Comparison of ENCODE assay signal across 9 mouse cellular contexts in genomic region chr8:123255170-123255569, GRCm38 (mm10). TPM values are rescaled to one million over a fixed set of nuclear protein-coding genes. Genes with fewer than 3 reads are reported as not detected.
DNase-seq lines count a peak whose midpoint lies in the region; ATAC-seq lines count a peak whose summit lies in the region.
"Had no signal": no experiment of that assay in that cellular context is flagged by ENCODE, and none has a peak within 500 bp of the region (broad histone marks: within the 10 kb centered on the region; RNA-seq: fewer than 3 reads in every experiment).

No protein-coding gene starts in this region.

- peaks cover 66% of the 10 kb centered on the region for H3K36me3 ChIP-seq in heart, embryonic 14.5 days (ENCODE audit: control insufficient read depth, insufficient read depth, low read length)
- H3K36me3 ChIP-seq in hindbrain, embryonic 15.5 days: peaks cover 43% of the 10 kb centered on the region
- peaks cover 62% of the 10 kb centered on the region for H3K36me3 ChIP-seq in midbrain, embryonic 13.5 days

- WGBS in heart, embryonic 14.5 days: 61% methylated on average over 6 of the region's 6 CpGs
- WGBS in hindbrain, embryonic 15.5 days: 71% methylated on average over 6 of the region's 6 CpGs
- whole genome bisulfite sequencing in midbrain, embryonic 13.5 days: 66% methylated on average over 6 of the region's 6 CpGs

- H3K4me1 ChIP-seq in heart, embryonic 14.5 days (ENCODE audit: control insufficient read depth in 2 of 2, insufficient read depth in 2 of 2, low read length in 2 of 2): peaks cover 9 to 21% of the 10 kb centered on the region in 2 experiments
- peaks cover 32% of the 10 kb centered on the region for H3K4me1 ChIP-seq in hindbrain, embryonic 15.5 days (replicated peaks)
- peaks cover 36% of the 10 kb centered on the region for H3K4me1 ChIP-seq in midbrain, embryonic 13.5 days (replicated peaks)

- no peak for DNase-seq in heart, postnatal 36 days
- DNase-seq in MN1 (ENCODE audit: low spot score): peak; percentile 74
- no peak for DNase-seq in urinary bladder, postnatal 14 days (ENCODE audit: low spot score)
- no peak for DNase-seq in right cerebral cortex, postnatal 4 days
- no peak for DNase-seq in adrenal gland, postnatal 25 days

- peak overlapping the region; percentile 90 for H3K4me2 ChIP-seq in heart, embryonic 14.5 days (ENCODE audit: low read length)
- peak overlapping the region; percentile 92 for H3K4me2 ChIP-seq in hindbrain, embryonic 15.5 days
- H3K4me2 ChIP-seq in midbrain, embryonic 13.5 days (replicated peaks): peak overlapping the region; percentile 99

- no peak overlapping the region for H3K27ac ChIP-seq in heart, embryonic 14.5 days (replicated peaks in 1 of 2; ENCODE audit: control insufficient read depth in 1 of 2, insufficient read depth in 1 of 2, low read depth in 2 of 2, low read length in 2 of 2)
- no peak overlapping the region for H3K27ac ChIP-seq in hindbrain, embryonic 15.5 days (replicated peaks)
- no peak overlapping the region for H3K27ac ChIP-seq in midbrain, embryonic 13.5 days

- no peaks in the 10 kb centered on the region for H3K27me3 ChIP-seq in heart, embryonic 14.5 days (ENCODE audit: control insufficient read depth, insufficient read depth, low read length)
- no peaks in the 10 kb centered on the region for H3K27me3 ChIP-seq in hindbrain, embryonic 15.5 days
- H3K27me3 ChIP-seq in midbrain, embryonic 13.5 days: no peaks in the 10 kb centered on the region
- H3K27me3 ChIP-seq: Patski had no signal

- H3K9me3 ChIP-seq in heart, embryonic 14.5 days (ENCODE audit: control insufficient read depth, low read length): no peaks in the 10 kb centered on the region
- H3K9me3 ChIP-seq in hindbrain, embryonic 15.5 days: no peaks in the 10 kb centered on the region
- no peaks in the 10 kb centered on the region for H3K9me3 ChIP-seq in midbrain, embryonic 13.5 days

- ATAC-seq in heart, embryonic 14.5 days (ENCODE audit: insufficient number of reproducible peaks, insufficient read depth, low FRiP score, low read depth): no peak
- ATAC-seq in hindbrain, embryonic 15.5 days (ENCODE audit: low FRiP score, low read depth): no peak
- ATAC-seq in midbrain, embryonic 13.5 days: no peak

- peak overlapping the region; percentile 96 for H3K9ac ChIP-seq in heart, embryonic 14.5 days (ENCODE audit: low read length)
- peak overlapping the region; percentile 90 for H3K9ac ChIP-seq in hindbrain, embryonic 15.5 days
- H3K9ac ChIP-seq in midbrain, embryonic 13.5 days (replicated peaks): peak overlapping the region; percentile 96

- intact Hi-C loops in heart, postnatal 36 days (cut with DNase I): no loop called here

- peak overlapping the region; percentile 75 to 87 for H3K4me3 ChIP-seq in heart, embryonic 14.5 days (ENCODE audit: control insufficient read depth in 1 of 2, insufficient read depth in 1 of 2, low read depth in 1 of 2, low read length in 2 of 2)
- H3K4me3 ChIP-seq in hindbrain, embryonic 15.5 days: peak overlapping the region; percentile 84
- peak overlapping the region; percentile 99 for H3K4me3 ChIP-seq in midbrain, embryonic 13.5 days (replicated peaks)

RNA-seq across cellular contexts. Expression of gene Vps9d1, which starts 1.0 kb away (rescaled TPM):
- 20.5 and 21.1 TPM in 2 replicates for polyA plus RNA-seq in heart, embryonic 14.5 days (2014; fragmentation: Nextera tagmentation; extraction: Ambion mirVana)
- total RNA-seq in heart, postnatal 36 days (2021): 10 to 100 TPM; 21.8 to 26.5 TPM
- polyA plus RNA-seq in hindbrain, embryonic 15.5 days (2015; fragmentation: Nextera tagmentation; extraction: Ambion mirVana): 58.8 and 66.6 TPM in 2 replicates
- polyA plus RNA-seq in midbrain, embryonic 13.5 days (2015; fragmentation: Nextera tagmentation; extraction: Ambion mirVana): 51.5 and 53.4 TPM in 2 replicates
- total RNA-seq in adrenal gland, postnatal 25 days (2021): 25.2 and 36.7 TPM in 2 replicates

RNA-seq across cellular contexts. Expression of gene Zfp276, which starts 1.2 kb away (rescaled TPM):
- 13.0 and 15.5 TPM in 2 replicates for polyA plus RNA-seq in heart, embryonic 14.5 days (2014; fragmentation: Nextera tagmentation; extraction: Ambion mirVana)
- 10 to 100 TPM in 1 of 2 experiments, 1 to 10 TPM in 1; 9.4 to 10.8 TPM for total RNA-seq in heart, postnatal 36 days (2021)
- 24.7 and 25.2 TPM in 2 replicates for polyA plus RNA-seq in hindbrain, embryonic 15.5 days (2015; fragmentation: Nextera tagmentation; extraction: Ambion mirVana)
- 23.6 and 26.3 TPM in 2 replicates for polyA plus RNA-seq in midbrain, embryonic 13.5 days (2015; fragmentation: Nextera tagmentation; extraction: Ambion mirVana)
- 32.3 and 33.0 TPM in 2 replicates for total RNA-seq in adrenal gland, postnatal 25 days (2021)

RNA-seq across cellular contexts. Expression of gene Spata2l, which starts 19.1 kb away (rescaled TPM):
- 1.9 and 2.8 TPM in 2 replicates for polyA plus RNA-seq in heart, embryonic 14.5 days (2014; fragmentation: Nextera tagmentation; extraction: Ambion mirVana)
- total RNA-seq in heart, postnatal 36 days (2021): 1 to 10 TPM; 5.4 to 6.2 TPM
- polyA plus RNA-seq in hindbrain, embryonic 15.5 days (2015; fragmentation: Nextera tagmentation; extraction: Ambion mirVana): 10.1 and 11.4 TPM in 2 replicates
- polyA plus RNA-seq in midbrain, embryonic 13.5 days (2015; fragmentation: Nextera tagmentation; extraction: Ambion mirVana): 2.7 and 2.8 TPM in 2 replicates
- 15.6 and 17.9 TPM in 2 replicates for total RNA-seq in adrenal gland, postnatal 25 days (2021)

RNA-seq across cellular contexts. Expression of gene Cdk10, which starts 30.5 kb away (rescaled TPM):
- polyA plus RNA-seq in heart, embryonic 14.5 days (2014; fragmentation: Nextera tagmentation; extraction: Ambion mirVana): 17.1 and 20.7 TPM in 2 replicates
- 10 to 100 TPM; 19.6 to 24.0 TPM for total RNA-seq in heart, postnatal 36 days (2021)
- 45.2 and 48.5 TPM in 2 replicates for polyA plus RNA-seq in hindbrain, embryonic 15.5 days (2015; fragmentation: Nextera tagmentation; extraction: Ambion mirVana)
- polyA plus RNA-seq in midbrain, embryonic 13.5 days (2015; fragmentation: Nextera tagmentation; extraction: Ambion mirVana): 48.3 and 48.7 TPM in 2 replicates
- total RNA-seq in adrenal gland, postnatal 25 days (2021): 68.7 and 78.2 TPM in 2 replicates

RNA-seq across cellular contexts. Expression of gene Spata33, which starts 42.5 kb away (rescaled TPM):
- polyA plus RNA-seq in heart, embryonic 14.5 days (2014; fragmentation: Nextera tagmentation; extraction: Ambion mirVana): 3.7 TPM in 2 replicates
- 10 to 100 TPM; 22.5 to 27.2 TPM for total RNA-seq in heart, postnatal 36 days (2021)
- polyA plus RNA-seq in hindbrain, embryonic 15.5 days (2015; fragmentation: Nextera tagmentation; extraction: Ambion mirVana): 6.2 and 8.7 TPM in 2 replicates
- 6.5 and 7.2 TPM in 2 replicates for polyA plus RNA-seq in midbrain, embryonic 13.5 days (2015; fragmentation: Nextera tagmentation; extraction: Ambion mirVana)
- 3.3 and 4.0 TPM in 2 replicates for total RNA-seq in adrenal gland, postnatal 25 days (2021)
